Mouse (Mus musculus) liver, embryonic 16.5 days (tissue): ENCODE measurements around the gene Pgrmc1. TPM values are rescaled to one million over a fixed set of nuclear protein-coding genes. Genes with fewer than 3 reads are reported as not detected.
"Not testable (repeated sequence)": the region's sequence is repeated elsewhere in the genome, so short reads cannot be mapped to it uniquely, and the experiment has no call there.

ENCODE experiments used
- ATAC-seq: fragments of 200-750 bp; cut with Nextera tagmentation; 2 replicates; pipeline ENCODE4 v1.8.0; 2017; ENCODE audit warnings: low read depth, mild to moderate bottlenecking, moderate number of reproducible peaks, moderate library complexity
- H3K27ac ChIP-seq: fragments of 300-500 bp; sonication (generic); 2 replicates; pipeline ENCODE4 v1.5.1; 2014; ENCODE audit warnings: mild to moderate bottlenecking, low read length
- H3K27me3 ChIP-seq: fragments of 300-500 bp; sonication (generic); 2 replicates; pipeline ENCODE4 v1.6.1; 2014; ENCODE audit warnings: low read depth, low read length, mixed read lengths; ENCODE audit not compliant: control insufficient read depth, insufficient read depth
- H3K36me3 ChIP-seq: fragments of 300-500 bp; sonication (generic); 2 replicates; pipeline ENCODE4 v1.6.1; 2014; ENCODE audit warnings: mild to moderate bottlenecking; ENCODE audit not compliant: control insufficient read depth, insufficient read depth
- H3K4me1 ChIP-seq: fragments of 300-500 bp; sonication (generic); 2 replicates; pipeline ENCODE4 v1.6.1; 2014; ENCODE audit warnings: low read depth, low read length, mixed read lengths; ENCODE audit not compliant: control insufficient read depth
- H3K4me2 ChIP-seq: fragments of 300-500 bp; sonication (generic); 2 replicates; pipeline ENCODE4 v1.6.1; 2014; ENCODE audit warnings: low read depth, low read length, mixed read lengths
- H3K4me3 ChIP-seq: fragments of 300-500 bp; sonication (generic); 2 replicates; pipeline ENCODE4 v1.5.1; 2014; ENCODE audit warnings: low read depth, mild to moderate bottlenecking, low read length
- H3K9ac ChIP-seq: fragments of 300-500 bp; sonication (generic); 2 replicates; pipeline ENCODE4 v1.6.1; 2014; ENCODE audit warnings: low read depth, low read length
- H3K9me3 ChIP-seq: fragments of 300-500 bp; sonication (generic); replicated peaks from 2 replicates; pipeline ENCODE4 v1.6.1; 2016; ENCODE audit warnings: low read length; ENCODE audit not compliant: control insufficient read depth
- WGBS: fragments of 180-500 bp; shearing (Covaris S2); extraction: QIAGEN DNeasy Blood & Tissue Kit; methylation state at CpG from one replicate; pipeline ENCODE4 v1.1.7; 2014; ENCODE audit not compliant: insufficient replicate concordance; 5-methylcytosine and 5-hydroxymethylcytosine counted together
- polyA plus RNA-seq: library from polyadenylated mRNA; unstranded; fragments of >200 nt; fragmentation: Nextera tagmentation; extraction: Ambion mirVana; gene quantifications from 2 replicates; pipeline ENCODE4 v1.2.1, GENCODE M21; 2015

Pgrmc1 gene
- polyA plus RNA-seq, 1 experiment from 2014 or later: 165 TPM

DNA sequence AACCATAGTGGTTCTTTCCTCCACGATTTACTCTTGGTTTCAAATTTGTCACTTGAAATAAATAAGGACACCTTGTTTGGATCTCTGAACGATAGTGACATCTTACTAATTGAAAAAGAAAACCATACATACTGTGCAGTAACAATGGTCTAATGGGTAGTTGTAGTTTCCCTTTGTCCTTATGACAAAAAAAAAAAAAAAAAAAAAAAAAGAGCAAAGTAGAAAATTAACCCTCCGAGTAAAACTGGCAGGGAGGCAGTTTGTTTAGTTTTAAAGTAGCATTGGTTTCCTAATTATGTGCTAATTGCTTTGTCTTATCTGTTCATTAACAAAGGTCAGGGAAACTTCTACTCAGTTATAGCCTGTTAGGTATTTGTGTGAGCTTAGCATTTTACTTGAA is 35.9 kb upstream of the Pgrmc1 start:
- Histone ChIP-seq H3K27me3 (no peaks in the 10 kb centered on the region), H3K27ac (no peak overlapping the region), H3K4me3 (no peak overlapping the region), H3K4me2 (no peak overlapping the region), H3K9me3 (no peaks in the 10 kb centered on the region), H3K4me1 (no peaks in the 10 kb centered on the region), H3K9ac (no peak overlapping the region), H3K36me3 (no peaks in the 10 kb centered on the region)
- 19% methylated on average over 3 of the region's 3 CpGs for WGBS
- ATAC-seq: no peak

DNA sequence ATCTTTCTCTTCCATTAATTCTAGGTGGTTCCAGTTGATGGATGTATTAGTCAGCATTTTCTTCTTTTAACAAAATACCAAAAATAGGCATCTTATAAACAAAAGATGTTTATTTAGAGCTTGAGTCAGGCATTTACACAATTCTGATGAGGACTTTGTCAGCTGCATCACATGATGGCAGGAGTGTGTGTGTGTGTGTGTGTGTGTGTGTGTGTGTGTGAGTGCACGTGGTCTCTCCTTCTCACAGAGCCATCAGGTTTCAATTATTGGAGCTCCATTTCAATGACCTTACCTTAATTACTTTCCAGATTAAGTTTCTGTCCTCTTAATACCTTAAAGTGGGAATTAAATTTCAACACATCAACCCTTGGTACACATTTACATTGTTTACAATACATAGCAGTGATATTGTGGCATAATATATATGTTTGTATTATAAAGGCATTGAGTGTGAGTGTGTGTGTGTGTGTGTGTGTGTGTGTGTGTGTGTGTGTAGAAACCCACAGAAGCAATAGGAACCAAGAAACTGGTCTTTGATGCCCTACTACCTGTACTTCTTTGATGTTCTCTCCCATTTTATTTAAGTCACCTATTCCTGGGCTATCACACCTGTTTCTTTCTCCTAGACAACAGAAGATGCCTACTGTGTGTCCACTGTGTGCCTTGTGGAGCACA is 11.2 kb upstream of the Pgrmc1 start:
- H3K9ac ChIP-seq: no peak overlapping the region
- no peaks in the 10 kb centered on the region for H3K36me3 ChIP-seq
- H3K27ac ChIP-seq: no peak overlapping the region
- 44% methylated on average over 1 of the region's 1 CpGs for WGBS
- H3K4me1 ChIP-seq: no peaks in the 10 kb centered on the region
- no peaks in the 10 kb centered on the region for H3K27me3 ChIP-seq
- no peak for ATAC-seq
- H3K4me2 ChIP-seq: no peak overlapping the region
- no peak overlapping the region for H3K4me3 ChIP-seq
- H3K9me3 ChIP-seq: no peaks in the 10 kb centered on the region

DNA sequence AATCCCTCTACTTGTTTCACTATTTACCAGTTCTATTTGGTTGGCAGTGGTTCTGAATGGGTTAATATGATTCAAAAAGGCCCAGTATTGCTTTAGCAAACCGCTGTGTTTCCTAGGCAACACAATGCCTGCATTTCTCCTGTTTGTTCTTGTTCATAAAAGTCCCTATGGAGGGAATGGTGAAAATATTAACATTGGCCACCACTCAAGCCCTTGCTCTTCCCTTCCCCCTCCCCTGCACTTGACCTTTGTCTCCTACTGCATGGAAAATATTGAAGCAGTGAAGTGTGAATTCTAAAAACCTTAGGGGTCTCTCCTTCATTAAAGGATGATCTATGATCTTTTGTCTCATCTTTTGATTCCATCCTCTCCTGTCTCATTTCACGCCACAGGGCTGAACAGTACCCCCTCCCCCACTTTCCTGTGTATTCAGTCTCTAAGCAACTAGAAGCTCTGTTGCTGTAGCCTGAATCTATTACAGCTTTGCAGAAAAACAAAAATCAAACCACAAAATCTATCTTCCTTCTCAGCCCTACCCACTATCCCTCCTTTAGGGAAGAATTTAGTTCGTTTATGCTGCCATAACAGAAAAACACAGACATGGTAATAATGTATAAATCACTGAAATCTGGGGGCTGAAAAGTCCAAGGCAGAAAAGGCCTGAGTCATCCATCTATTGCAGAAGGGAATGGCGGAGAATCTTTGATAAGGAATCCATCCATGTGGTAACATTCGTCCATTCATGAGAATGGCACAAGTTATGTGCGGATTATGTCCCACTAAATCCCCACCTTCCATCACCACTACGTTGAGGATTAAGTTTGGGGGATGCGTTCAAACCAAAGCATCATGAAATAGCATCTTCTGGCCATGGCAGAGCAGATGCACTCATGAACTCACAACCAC is 10.4 kb upstream of the Pgrmc1 start:
- Histone ChIP-seq H3K4me2 (no peak overlapping the region), H3K27me3 (no peaks in the 10 kb centered on the region), H3K4me1 (no peaks in the 10 kb centered on the region), H3K27ac (no peak overlapping the region), H3K4me3 (no peak overlapping the region), H3K9ac (no peak overlapping the region), H3K36me3 (no peaks in the 10 kb centered on the region), H3K9me3 (no peaks in the 10 kb centered on the region)
- no peak for ATAC-seq
- WGBS: 48% methylated on average over 8 of the region's 8 CpGs

DNA sequence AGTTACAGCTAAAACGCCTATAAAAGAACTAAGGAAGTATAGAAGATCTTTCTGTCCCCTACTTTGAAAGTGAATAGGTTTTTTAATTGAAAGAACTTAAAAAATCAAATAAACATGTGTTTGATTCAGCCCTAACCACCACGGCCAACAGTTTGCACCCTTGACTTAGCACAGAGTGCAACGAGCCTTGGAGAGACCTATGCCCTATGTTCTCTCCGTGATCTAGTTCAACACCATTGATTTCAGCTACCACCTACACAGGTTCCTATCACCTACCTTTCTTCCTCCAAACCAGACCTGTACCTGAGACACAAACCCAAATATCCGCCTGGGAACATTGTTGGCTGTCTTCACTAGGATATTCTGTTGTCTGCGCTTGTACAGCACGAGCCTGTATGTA is 7.7 kb upstream of the Pgrmc1 start:
- Histone ChIP-seq H3K4me2 (no peak overlapping the region), H3K9me3 (no peaks in the 10 kb centered on the region), H3K4me1 (no peaks in the 10 kb centered on the region), H3K9ac (no peak overlapping the region), H3K36me3 (no peaks in the 10 kb centered on the region), H3K27me3 (no peaks in the 10 kb centered on the region), H3K4me3 (no peak overlapping the region), H3K27ac (peak overlapping the region; percentile 48)
- ATAC-seq: peak; percentile 58; the same call in 1 of the 2 replicates
- WGBS: 63% methylated on average over 7 of the region's 7 CpGs

DNA sequence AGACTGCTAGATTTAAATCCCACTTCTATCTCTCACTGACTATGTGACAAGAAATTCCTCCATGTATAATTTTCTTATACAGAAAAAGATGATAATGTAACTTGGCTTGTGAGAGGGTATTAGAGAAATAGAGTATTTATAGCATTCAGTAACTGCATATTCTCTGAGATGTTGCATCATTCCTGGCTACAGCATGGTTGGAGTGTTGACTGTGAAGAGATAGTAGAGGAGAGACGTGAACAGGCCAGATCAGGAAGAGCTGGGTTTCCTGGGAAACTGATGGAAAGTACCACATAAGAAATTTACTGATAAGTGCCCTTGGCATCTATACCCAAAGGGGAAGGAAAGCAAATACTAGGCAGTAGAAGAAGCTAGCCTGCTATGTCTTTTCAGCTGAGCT is 6.9 kb upstream of the Pgrmc1 start:
- Histone ChIP-seq H3K4me3 (no peak overlapping the region), H3K27ac (peak overlapping the region; percentile 55)
- WGBS: 29% methylated on average over 1 of the region's 1 CpGs

DNA sequence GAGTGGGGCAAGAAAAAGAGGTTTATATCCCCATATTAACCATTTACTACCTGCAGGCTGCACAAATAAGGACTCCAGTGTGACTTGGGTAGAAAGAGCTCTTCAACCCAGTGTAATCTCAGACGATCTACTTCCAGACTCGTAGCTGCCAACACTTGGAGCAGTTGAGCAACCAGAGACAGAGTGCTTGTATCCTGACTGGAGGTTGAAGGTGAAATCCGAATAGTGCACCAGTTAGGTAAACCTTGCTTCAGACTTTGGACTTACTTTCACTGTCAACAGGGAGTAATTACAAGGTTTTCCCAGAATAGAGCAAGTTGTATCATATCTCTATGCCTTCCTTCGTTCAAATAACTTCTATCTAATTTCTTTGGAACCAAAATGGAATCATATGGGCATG is 6.5 kb upstream of the Pgrmc1 start:
- no peaks in the 10 kb centered on the region for H3K4me1 ChIP-seq
- H3K27ac ChIP-seq: peak overlapping the region; percentile 55
- no peak overlapping the region for H3K4me3 ChIP-seq
- no peaks in the 10 kb centered on the region for H3K9me3 ChIP-seq
- no peaks in the 10 kb centered on the region for H3K27me3 ChIP-seq
- H3K36me3 ChIP-seq: no peaks in the 10 kb centered on the region
- peak; percentile 70 for ATAC-seq
- H3K9ac ChIP-seq: no peak overlapping the region
- 39% methylated on average over 4 of the region's 4 CpGs for WGBS
- H3K4me2 ChIP-seq: no peak overlapping the region

More for the DNA sequence above, 6.9 kb upstream of the Pgrmc1 start:
- H3K9me3 ChIP-seq: no peaks in the 10 kb centered on the region
- H3K9ac ChIP-seq: no peak overlapping the region
- no peaks in the 10 kb centered on the region for H3K27me3 ChIP-seq
- peak; percentile 39; the same call in 1 of the 2 replicates for ATAC-seq
- no peak overlapping the region for H3K4me2 ChIP-seq
- H3K4me1 ChIP-seq: no peaks in the 10 kb centered on the region
- H3K36me3 ChIP-seq: no peaks in the 10 kb centered on the region

DNA sequence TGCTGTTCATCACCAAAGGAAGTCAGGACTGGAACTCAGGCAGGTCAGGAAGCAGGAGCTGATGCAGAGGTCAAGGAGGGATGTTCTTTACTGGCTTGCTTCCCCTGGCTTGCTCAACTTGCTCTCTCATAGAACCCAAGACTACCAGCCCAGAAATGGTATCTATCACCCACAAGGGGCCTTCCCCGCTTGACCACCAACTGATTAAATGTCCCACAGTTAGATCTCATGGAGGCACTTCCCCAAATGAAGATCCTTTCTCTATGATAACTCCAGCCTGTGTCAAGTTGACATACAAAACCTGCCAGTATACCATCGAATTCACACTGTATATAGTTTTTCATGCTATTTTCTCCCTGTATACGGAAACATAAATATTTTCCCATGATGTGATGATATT is 2.8 kb upstream of the Pgrmc1 start:
- 34% methylated on average over 3 of the region's 3 CpGs for WGBS
- no peaks in the 10 kb centered on the region for H3K36me3 ChIP-seq
- H3K27me3 ChIP-seq: no peaks in the 10 kb centered on the region
- H3K4me3 ChIP-seq: no peak overlapping the region
- H3K27ac ChIP-seq: no peak overlapping the region
- no peak overlapping the region for H3K9ac ChIP-seq
- no peaks in the 10 kb centered on the region for H3K9me3 ChIP-seq
- no peaks in the 10 kb centered on the region; the same call in 1 of the 2 replicates for H3K4me1 ChIP-seq
- ATAC-seq: no peak
- no peak overlapping the region for H3K4me2 ChIP-seq

DNA sequence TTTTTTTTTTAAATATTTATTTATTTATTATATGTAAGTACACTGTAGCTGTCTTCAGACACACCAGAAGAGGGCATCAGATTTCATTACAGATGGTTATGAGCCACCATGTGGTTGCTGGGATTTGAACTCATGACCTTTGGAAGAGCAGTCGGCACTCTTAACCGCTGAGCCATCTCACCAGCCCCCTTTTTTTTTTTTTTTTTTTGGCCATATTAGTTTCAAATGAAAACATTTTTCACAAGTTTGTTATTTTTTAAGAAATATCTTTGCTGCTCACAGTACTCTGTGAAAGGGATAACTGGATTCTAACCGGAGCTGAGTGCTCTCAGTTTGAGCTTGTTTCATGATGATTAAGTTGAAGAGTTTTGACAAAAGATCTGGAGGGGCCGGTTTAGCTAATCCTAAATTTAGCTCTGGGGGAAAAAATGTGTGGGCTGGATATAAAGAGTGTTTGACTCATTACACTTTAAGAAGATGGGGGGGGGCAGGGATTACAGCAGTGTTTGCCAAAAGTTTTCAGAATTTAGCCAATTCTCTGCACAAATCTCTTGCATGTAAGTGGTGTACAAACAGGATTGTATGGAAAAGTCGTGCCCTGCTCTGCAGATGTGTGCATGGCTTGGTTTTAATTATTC is 1.4 kb upstream of the Pgrmc1 start:
- ATAC-seq, H3K4me1 ChIP-seq: not testable (repeated sequence)
- WGBS: 72% methylated on average over 5 of the region's 5 CpGs

More for the DNA sequence above, 1.4 kb upstream of the Pgrmc1 start:
- not testable (repeated sequence) for H3K9ac ChIP-seq, H3K4me2 ChIP-seq, H3K27me3 ChIP-seq, H3K9me3 ChIP-seq, H3K36me3 ChIP-seq, H3K4me3 ChIP-seq, H3K27ac ChIP-seq
